Mouse (Mus musculus) adrenal gland, adult (tissue): ENCODE data around the gene Gstk1.

Experiments
- DNase-seq, 2 experiments: peaks; one replicate each; pipeline ENCODE4 v3.0.0; 2022 to 2023; ENCODE audit warnings: low spot score in 1 of 2; ENCODE audit not compliant: inconsistent age in 2 of 2

Gstk1 gene

DNA sequence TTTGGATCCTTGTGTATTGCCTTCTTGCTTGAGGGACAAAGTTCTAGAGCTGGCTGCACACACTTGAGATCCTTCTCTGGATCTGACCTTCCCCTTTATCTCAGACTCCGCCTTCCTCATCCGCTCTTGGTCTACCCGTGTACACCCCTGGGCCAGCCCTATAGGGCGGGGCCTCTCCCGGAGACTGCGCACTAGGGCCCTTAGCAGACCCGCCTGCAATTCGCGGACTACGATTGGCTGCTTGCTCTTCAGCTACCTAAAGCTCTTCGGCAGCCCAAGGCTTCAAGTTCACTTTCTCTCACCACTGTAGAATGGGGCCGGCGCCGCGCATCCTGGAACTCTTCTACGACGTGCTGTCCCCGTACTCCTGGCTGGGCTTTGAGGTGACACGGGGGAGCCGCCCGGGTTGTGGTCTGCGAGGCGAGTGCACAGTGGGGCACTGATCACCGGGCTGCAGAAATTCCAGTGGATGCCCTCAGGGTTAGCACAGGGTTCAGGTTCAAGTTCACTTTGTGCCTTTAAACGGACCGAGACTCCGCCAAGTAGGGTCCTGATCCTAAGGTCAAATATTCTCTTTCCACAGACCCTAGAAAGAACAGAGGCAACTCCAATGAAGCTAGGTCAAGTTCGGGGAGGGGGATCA, at the start of gene Gstk1:
Gene Gstk1 (plus strand): TSS at position 225 of the 643 bp plus-strand sequence.
- DNase-seq = peak; percentile 88 to 94

DNA sequence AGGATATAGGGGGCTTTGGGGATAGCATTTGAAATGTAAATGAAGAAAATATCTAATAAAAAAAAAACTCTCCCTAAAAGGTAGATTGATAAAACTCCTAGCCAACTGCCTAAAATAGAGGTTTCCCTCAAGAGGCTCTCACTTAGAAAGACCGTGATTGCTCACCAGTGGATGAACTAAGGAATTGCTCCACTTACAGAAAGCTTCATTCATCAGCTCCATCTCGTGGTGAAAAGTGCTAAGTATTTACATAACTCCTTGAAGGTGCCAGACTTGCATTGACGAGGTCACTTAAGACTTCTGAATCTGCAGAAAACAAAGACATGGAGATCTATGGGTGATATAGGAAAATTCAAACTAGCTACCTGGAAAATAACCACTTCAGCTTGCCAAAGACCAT, 48.0 kb upstream of the Gstk1 start:
- DNase-seq = no peak

DNA sequence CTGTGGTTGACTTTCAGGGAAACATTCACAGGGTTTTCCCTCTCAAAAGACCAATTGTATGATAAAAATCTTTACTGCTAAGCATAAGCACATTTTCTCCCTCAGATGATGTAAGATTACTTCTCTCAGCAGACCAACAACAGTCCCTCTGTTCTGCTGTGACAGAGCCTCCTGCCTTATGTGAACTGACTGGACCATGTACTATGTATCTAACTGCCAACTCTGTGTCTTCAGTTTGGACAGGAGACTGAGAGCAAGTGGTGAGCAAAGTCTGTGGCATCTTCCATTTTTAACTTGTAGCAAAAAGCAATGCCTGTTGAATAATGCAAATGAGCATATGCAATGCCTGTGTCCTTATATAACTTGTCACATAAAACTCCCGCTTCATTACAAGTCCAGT, 46.2 kb upstream of the Gstk1 start:
- DNase-seq = no peak

DNA sequence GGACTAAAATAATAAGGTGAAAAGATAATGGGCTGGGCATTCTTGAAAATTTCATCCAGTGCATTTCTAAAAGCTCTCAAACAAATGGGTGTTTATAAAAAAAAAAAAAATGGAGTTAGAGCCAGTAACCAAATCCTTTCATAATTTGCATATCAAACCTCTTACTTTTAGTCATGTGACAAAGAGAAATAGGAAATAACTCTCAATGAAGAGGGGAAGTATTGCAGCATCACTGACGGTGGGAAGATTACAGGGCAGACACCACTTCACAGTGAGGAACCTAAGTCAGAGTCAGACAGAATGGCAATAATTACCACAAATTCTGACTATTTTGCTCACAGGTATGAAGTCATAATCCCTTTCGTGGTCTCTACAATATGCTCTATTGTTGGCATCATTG, 30.7 kb upstream of the Gstk1 start, which contains the start of gene Tas2r144:
Gene Tas2r144 (plus strand): TSS at position 301 of the 400 bp plus-strand sequence.
- no peak for DNase-seq

DNA sequence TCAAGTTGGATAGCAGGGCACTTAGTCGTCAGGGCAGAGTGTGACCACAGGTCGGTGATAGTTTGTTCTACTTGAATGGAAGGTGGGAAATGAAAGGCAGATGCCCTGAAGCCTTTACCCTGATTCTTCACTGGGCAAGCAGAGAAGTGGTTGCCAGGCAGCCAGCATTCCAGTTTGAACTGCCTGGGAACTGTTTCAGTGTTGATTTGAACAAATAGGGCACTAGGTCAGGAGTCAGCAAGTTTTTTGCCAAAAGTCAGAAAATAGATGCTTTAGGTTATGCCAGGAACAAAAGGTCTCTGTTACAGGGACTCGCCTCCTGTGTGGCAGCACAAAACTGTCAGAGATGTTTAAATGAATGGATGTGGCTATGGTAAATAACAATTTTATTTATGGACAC, 23.4 kb upstream of the Gstk1 start:
- peak in 1 of 2 experiments; percentile 35 for DNase-seq

DNA sequence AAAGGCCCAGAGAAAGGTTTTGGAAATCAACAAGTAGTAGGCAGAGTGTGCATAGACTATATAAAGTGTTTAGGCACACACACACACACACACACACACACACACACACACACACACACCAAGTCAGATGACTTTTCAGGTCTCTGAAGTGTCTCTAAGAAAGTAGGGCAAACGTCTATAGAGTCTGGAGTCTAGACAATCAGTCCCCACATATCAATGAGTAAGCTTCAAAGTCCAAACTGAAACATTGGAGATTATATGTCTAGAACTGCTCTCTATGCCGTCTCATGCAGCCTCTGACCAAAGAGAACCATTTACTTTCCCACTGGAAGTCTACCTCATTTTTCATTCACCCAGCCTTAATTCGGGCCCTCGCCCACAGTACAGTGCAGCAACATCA, 20.7 kb upstream of the Gstk1 start:
- DNase-seq = no peak

DNA sequence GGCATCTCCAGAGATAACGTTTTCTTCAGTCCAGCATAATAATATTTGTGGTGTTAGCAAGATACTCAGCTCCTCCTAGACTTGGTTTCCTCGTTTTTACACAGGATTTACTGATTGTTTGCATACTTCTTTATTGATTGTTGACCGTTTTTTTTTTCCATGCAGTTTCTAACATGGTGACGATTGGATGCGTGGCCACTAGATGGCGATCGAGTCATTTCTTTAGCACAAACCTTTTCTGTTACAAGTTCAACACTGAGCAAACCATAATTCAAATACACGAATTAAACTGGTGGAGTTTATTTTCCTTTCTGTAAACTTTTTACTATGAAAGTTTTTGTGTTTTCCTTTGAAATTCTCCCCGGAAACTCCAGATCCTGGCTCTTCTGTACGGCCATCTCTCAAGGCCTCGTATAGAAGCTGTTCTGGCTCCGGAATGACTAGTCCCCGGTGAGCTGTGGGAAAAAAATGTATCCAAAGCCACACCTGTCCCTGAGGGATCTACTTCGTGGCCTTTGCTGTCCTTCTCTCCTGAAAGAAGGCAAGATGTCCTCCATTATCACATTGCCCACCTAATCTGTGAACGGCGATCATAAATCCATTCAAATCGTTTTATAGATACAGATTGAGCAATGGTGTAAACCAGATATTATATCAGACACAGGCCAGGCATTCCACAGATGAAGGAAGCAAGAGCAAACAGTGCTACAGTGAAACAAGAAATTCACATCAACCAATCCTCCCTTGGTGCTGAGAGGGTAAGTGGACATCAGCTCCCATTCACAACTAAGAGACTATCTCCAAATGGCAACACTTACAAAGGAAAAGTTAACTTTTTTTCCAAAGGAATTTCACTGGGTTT, 18.3 kb upstream of the Gstk1 start:
- peak; percentile 53 to 86 for DNase-seq

DNA sequence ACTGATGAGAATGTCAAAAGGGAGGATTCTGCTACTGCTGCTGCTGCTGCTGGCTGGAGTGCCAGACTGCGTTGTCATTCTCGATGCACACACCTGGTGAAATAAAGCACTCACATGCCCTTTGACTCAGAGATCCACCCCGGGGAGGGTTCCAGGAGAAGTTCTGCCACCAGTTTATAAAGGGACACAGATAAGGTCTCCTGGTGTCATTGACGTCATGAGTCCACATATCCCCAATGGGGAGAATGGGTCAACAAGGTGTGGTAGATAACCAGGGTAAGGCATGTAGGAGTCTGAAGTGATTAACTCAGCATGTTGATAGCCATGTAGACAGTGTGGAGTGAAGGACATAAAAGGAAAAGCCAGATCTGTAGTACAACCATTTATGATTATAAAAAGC, 16.1 kb upstream of the Gstk1 start:
- DNase-seq = no peak

DNA sequence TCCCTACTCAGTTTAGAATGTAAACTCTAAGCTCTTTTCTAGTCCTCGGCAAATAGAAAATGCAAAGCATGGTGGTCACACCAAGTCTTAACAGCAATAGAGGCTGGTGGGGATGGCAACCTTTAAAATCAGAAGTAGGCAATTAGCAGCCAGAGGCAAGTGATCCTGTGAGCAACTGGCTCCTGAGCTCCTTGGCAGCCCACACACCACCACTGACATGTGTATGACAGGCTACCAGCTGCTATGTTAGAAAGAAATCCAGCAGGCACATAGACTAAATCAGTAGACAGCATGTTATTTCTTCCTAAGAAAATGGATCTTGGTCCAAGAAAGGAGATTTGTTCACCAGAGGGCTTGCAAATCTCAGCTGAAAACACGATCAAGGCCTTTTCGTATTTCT, 14.5 kb upstream of the Gstk1 start:
- DNase-seq = no peak

DNA sequence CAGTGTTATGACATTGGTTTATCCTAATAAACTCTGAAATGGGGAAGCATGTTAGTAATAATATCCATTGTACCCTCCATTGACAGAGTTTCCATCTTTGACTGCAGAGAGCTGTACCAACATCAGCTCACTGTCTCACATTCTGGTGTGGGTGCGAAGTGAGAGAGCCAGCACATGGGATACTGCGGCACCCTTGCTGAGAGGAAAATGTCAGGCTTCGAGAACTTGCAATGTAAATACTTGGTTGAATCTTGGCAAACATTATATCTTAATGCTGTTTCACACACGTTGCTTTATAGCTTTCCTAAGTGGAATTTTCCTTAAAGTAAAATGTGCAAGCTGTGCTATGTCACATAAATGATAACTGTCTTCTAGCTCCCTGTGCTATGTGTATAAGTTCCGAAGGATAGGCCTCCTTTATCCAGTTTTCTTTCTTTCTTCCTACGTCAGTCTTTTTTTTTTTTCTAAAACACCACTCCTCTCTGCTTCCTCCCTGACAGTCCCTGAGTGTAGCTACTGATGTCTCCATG, 8.4 kb upstream of the Gstk1 start:
- no peak for DNase-seq

DNA sequence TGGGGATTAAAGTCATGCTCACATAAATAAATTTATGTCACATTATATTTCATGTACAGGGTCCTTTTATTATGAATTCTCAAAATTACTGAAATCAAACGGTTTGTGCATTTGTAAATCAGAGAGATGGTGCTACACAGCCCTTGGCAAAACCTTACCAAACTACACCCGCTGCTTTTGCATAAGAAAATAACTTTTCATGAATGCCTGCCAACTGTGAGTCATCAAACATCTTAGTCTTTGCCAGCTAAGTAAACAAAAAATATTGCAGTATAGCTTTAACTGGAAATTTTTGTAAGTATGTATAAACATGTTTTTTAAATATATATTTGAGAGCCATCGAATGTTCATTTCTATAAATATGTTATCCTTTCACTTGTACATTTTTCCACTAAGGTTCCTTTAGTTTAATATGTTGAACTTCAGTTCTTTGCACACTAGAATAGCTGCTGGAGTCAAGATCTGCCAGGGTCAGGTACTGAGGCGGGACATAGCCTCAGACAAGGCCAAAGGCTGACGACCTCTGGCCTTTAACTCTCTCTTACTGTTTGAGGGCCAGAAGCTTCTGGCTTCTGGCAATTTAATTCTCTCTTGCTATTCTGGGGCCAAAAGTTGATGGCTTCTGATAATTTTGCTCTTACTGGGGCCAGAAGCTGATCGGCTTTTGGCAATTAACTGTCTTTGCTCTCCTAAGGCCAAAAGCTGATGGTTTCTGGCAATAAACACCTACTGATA, 4.3 kb upstream of the Gstk1 start:
- DNase-seq = peak in 1 of 2 experiments; percentile 91

DNA sequence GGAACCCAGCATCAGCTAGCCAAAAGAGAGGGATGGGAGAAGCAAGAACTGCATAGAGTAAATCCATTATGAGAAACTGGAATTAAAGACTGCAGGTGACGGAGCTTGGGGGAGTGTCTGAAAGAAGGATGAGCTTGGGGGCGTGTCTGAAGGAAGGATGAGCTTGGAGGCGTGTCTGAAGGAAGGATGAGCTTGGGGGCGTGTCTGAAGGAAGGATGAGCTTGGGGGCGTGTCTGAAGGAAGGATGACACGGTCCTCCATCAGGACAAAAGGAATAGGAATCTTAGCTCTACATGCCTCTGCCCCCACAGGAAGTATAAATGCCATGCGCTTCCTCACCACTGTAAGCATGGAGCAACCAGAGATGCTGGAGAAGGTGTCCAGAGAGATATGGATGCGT, 1.4 kb downstream of the Gstk1 start:
- DNase-seq = peak in 1 of 2 experiments; percentile 63

DNA sequence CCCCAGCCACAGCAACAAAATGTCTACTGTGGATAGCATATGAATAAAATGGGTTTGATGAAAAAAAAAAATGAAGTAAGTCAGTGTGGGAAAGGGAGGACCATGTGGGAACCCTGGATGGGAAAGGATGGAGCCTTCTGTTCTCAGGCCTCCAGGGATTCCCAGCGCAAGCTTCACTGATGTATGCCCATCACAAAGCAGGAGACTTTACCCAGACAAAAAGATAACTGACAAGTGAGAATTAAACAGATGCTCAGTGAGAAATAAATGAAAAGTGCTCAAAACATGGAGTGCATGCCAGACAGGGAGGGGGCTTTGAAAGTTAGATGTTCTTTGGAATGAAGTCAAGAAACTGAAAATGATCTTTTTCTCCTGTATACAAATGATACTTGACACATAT, 2.2 kb downstream of the Gstk1 start:
- DNase-seq = no peak

DNA sequence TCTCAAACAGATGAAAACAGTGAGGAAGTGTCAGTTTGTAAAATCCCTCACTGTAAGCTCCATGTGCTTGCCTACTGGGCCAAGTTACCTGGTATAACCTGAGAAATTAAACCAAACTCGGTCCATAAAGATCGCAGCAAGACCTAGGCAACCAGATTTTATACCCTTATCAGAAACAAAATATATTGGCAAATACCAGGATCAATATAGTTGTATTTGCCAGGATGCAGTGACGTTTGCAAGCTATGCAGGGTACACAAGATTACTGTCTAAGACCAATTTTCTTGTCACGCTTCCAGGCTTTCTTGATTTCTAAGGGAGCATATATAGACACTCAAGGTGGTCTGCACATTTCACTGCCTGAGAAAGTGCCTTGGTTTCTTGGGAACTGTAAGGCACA, 6.1 kb downstream of the Gstk1 start:
- DNase-seq = no peak

DNA sequence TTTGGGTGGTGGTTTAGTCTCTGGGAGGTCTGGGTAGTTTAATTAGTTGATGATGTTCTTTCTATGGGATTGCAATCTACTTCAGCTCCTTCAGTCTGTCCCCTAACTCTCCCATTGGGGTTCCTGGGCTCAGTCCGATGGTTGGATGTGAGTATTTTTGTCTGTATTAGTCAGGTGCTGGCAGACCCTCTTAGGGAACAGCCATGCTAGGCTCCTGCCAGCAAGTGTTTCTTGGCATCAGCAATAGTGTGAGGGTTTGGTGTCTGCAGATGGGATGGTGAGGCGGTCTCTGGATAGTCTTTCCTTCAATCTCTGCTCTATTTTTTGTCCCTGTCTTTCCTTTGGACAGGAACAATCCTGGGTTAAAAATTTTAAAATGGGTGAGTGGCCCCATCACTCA, 7.4 kb downstream of the Gstk1 start:
- no peak for DNase-seq

DNA sequence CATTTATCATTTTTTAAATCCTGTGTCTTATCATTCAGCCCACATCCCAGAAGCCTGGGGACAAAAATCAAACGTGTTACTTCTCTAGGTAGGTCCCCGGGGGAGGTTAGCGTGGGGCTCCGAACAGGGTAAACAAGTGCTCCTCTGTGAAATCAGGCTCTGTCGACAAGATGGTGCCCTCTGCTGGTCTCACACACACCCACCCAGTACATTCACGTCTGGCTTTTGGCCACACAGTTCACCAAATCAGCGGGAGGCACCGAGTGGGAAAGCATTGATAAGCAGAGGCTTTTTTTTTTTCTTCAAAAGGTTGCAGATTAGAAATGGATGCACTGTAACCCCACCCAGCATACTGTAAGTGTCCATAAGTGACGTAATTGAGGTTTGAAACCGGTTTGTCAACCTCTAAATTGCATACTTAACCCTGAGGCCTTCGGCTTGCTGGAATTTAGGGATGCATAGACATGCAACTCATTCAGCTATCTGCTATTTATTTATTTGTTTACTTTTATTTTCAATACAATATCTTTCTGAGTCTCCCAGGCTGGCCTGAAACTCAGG, 11.6 kb downstream of the Gstk1 start:
- peak; percentile 64 to 89 for DNase-seq

DNA sequence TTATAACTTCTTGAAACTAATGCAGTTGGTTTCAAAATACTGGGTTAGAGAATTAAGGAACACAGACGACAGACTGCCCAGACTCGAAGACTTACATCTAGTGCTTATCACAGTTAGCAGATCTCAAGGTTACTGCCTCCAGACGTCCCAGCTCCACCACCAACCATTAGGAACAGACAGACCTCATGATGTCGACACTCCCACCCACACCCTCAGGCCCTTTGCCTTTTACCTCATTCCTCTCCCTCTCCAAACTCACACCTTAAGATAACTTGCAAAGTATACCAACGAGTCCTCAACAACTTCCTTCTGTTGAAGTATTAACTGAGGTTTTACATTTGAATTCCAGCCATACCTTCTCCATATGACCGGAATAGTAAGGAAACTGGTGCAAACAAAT, 14.7 kb downstream of the Gstk1 start:
- peak in 1 of 2 experiments; percentile 46 for DNase-seq

DNA sequence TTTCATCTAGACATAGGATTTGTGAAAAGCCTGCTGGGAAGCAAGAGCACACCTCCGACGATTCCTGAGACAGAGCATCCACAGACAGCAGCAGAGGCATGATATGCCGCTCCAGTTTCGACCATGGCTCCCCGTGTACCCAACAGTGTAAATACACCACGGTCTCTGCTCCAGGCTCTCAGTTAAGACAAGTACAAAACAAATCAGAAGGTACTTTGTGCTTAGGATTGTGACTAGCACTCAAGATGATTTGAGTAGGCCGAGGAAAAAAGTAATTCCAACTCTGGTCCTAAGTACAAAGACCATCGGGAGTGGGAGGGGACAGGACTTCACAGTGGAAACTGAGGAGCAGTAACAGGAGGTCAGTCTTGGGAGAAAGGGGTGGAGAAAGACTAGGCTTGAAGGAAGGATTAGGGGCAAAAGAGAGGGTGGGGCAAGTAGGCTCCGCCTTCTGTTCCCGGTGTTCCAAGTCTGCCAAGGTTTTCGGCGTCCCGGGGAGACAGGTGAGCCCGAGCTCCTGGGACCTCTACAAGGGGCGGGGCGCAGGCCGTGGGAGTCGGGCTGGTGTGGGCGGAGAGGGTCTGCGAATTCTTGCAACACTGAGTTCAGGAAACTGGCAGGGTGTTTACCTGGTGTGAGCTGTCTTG, 15.9 kb downstream of the Gstk1 start, which contains the start of gene Tmem139:
Gene Tmem139 (plus strand): TSS at position 447 of the 647 bp plus-strand sequence.
- DNase-seq = no peak

DNA sequence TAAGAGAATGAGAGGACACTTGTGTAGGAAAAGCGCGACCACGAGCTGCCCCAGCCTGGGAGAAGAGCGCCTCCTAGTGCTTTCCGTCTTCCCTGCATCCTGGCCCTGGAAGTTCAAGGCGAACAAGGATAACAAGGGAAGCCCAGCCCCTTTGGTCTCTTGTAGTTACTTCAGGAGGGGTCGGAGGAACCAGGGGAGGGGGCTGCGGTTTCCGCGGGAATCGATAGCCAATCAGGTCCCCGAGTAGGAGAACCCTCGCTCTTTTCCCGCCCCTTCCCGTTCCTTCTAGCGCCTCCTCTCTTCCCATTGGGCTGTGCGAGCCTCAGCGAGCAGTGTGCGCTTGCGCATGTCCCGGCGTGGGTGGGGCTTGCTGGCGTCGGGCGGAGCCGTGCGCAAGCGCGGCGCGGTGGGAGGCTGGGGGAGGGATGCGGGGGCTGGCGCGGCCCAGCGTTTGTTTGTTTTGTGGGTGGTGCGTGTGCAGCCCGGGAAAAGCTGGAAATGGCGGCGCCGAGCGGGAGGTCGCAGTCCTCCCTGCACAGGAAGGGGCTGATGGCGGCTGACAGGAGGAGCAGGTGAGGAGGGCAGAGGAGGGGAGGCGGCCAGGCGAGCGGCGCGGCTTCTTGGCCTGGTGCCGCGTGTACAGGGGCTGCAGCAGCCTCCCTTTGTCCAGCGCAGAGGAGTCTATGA, 19.0 kb downstream of the Gstk1 start, which contains the start of gene Casp2:
Gene Casp2 (plus strand): TSS at position 360 of the 687 bp plus-strand sequence.
- DNase-seq = peak; percentile 99
